Mouse (Mus musculus) heart, postnatal 0 days (tissue): Measurements from ENCODE around the gene Rab23. TPM values are rescaled to one million over a fixed set of nuclear protein-coding genes. Genes with fewer than 3 reads are reported as not detected.

ENCODE experiments used
- ATAC-seq: fragments of 200-750 bp; cut with Nextera tagmentation; 2 replicates; pipeline ENCODE4 v1.8.0; 2017; ENCODE audit warnings: low read depth, moderate number of reproducible peaks, moderate library complexity; ENCODE audit not compliant: insufficient read depth
- DNase-seq: peaks from one replicate; pipeline ENCODE4 v3.0.0-alpha.2; 2016; ENCODE audit warnings: low spot score
- H3K27ac ChIP-seq: fragments of 300-500 bp; sonication (generic); 2 replicates; pipeline ENCODE4 v1.5.1; 2014; ENCODE audit warnings: low read depth, mild to moderate bottlenecking
- H3K27me3 ChIP-seq: fragments of 300-500 bp; sonication (generic); 2 replicates; pipeline ENCODE4 v1.6.1; 2014; ENCODE audit warnings: low read length, mixed read lengths; ENCODE audit not compliant: control insufficient read depth, insufficient read depth
- H3K36me3 ChIP-seq: fragments of 300-500 bp; sonication (generic); replicated peaks from 2 replicates; pipeline ENCODE4 v1.6.1; 2014; ENCODE audit warnings: low read length, mixed read lengths; ENCODE audit not compliant: control insufficient read depth, insufficient read depth
- H3K4me1 ChIP-seq: fragments of 300-500 bp; sonication (generic); 2 replicates; pipeline ENCODE4 v1.6.1; 2014; ENCODE audit warnings: antibody characterized with exemption; ENCODE audit not compliant: control insufficient read depth, insufficient read depth
- H3K4me2 ChIP-seq: fragments of 300-500 bp; sonication (generic); 2 replicates; pipeline ENCODE4 v1.6.1; 2014; ENCODE audit warnings: low read depth, mild to moderate bottlenecking, low read length, moderate library complexity
- H3K4me3 ChIP-seq: fragments of 300-500 bp; sonication (generic); 2 replicates; pipeline ENCODE4 v1.5.1; 2014; ENCODE audit warnings: low read depth, low read length
- H3K9ac ChIP-seq: fragments of 300-500 bp; sonication (generic); replicated peaks from 2 replicates; pipeline ENCODE4 v1.6.1; 2014; ENCODE audit warnings: low read depth, low read length, mixed read lengths
- H3K9me3 ChIP-seq: fragments of 300-500 bp; sonication (generic); replicated peaks from 2 replicates; pipeline ENCODE4 v1.6.1; 2016; ENCODE audit warnings: low read length; ENCODE audit not compliant: control insufficient read depth
- CTCF ChIP-seq: IDR thresholded peaks from 2 replicates; pipeline ENCODE4 v1.5.1; 2016; ENCODE audit warnings: antibody characterized with exemption, control low read depth, low read depth
- EP300 ChIP-seq: IDR thresholded peaks from 2 replicates; pipeline ENCODE4 v1.6.1; 2016; ENCODE audit warnings: antibody characterized with exemption, low read depth
- WGBS: fragments of 180-500 bp; shearing (Covaris S2); extraction: QIAGEN DNeasy Blood & Tissue Kit; methylation state at CpG from one replicate; pipeline ENCODE4 v1.1.7; 2014; 5-methylcytosine and 5-hydroxymethylcytosine counted together
- polyA plus RNA-seq: library from polyadenylated mRNA; unstranded; fragments of >200 nt; fragmentation: Nextera tagmentation; extraction: Ambion mirVana; gene quantifications from 2 replicates; pipeline ENCODE4 v1.2.1, GENCODE M21; 2015
- total RNA-seq: library from RNA; depleted of rRNA; stranded (reverse); fragments of >200 nt; gene quantifications from 2 replicates; pipeline ENCODE4 v1.2.3, GENCODE M21; 2014; ENCODE audit warnings: low replicate concordance; rRNA removed

Rab23 gene
- total and polyA plus RNA-seq, 2 experiments from 2014 or later, result 1.0 to 9.0 TPM

- Histone ChIP-seq H3K27me3 (no peaks in the 10 kb centered on the region), H3K4me2 (no peak overlapping the region), H3K27ac (no peak overlapping the region), H3K9me3 (no peaks in the 10 kb centered on the region), H3K36me3 (peaks cover 48% of the 10 kb centered on the region), H3K4me1 (no peaks in the 10 kb centered on the region), H3K4me3 (no peak overlapping the region), H3K9ac (no peak overlapping the region)
- TF ChIP-seq CTCF (no peak), EP300 (no peak)
- no peak for DNase-seq
- 72% methylated on average over 14 of the region's 14 CpGs for WGBS
- ATAC-seq, result no peak
These were observed 56.5 kb downstream of the Rab23 start for GRCm38 (mm10) chr1:33776175-33776611.

GRCm38 (mm10) chr1:33784561-33784960, 64.9 kb downstream of the Rab23 start:
- no peak overlapping the region for H3K27ac ChIP-seq
- DNase-seq, result no peak
- no peak for TF ChIP-seq EP300
- no peak for TF ChIP-seq CTCF
- H3K4me2 ChIP-seq, result no peak overlapping the region
- H3K4me3 ChIP-seq, result no peak overlapping the region
- ATAC-seq, result no peak
- H3K36me3 ChIP-seq, result peaks cover 11% of the 10 kb centered on the region
- no peaks in the 10 kb centered on the region for H3K9me3 ChIP-seq
- H3K9ac ChIP-seq, result no peak overlapping the region
- H3K4me1 ChIP-seq, result no peaks in the 10 kb centered on the region
- 95% methylated on average over 5 of the region's 5 CpGs for WGBS
- H3K27me3 ChIP-seq, result no peaks in the 10 kb centered on the region

GRCm38 (mm10) chr1:33788072-33788471, 68.4 kb downstream of the Rab23 start:
- Histone ChIP-seq H3K36me3 (peaks cover 6% of the 10 kb centered on the region), H3K4me3 (no peak overlapping the region), H3K27ac (no peak overlapping the region), H3K4me2 (no peak overlapping the region), H3K27me3 (no peaks in the 10 kb centered on the region), H3K4me1 (peaks cover 2% of the 10 kb centered on the region; the same call in 1 of the 2 replicates), H3K9ac (no peak overlapping the region), H3K9me3 (no peaks in the 10 kb centered on the region)
- DNase-seq, result no peak
- no peak for ATAC-seq
- 82% methylated on average over 5 of the region's 5 CpGs for WGBS
- TF ChIP-seq CTCF (no peak), EP300 (no peak)

- no peak overlapping the region for H3K27ac ChIP-seq
- DNase-seq, result no peak
- TF ChIP-seq CTCF, result no peak
- no peak for TF ChIP-seq EP300
- H3K9me3 ChIP-seq, result no peaks in the 10 kb centered on the region
- peak; percentile 47; the same call in 1 of the 2 replicates for ATAC-seq
- no peak overlapping the region for H3K4me2 ChIP-seq
- no peak overlapping the region for H3K4me3 ChIP-seq
- no peaks in the 10 kb centered on the region for H3K27me3 ChIP-seq
- no peak overlapping the region for H3K9ac ChIP-seq
- 29% methylated on average over 3 of the region's 3 CpGs for WGBS
- peaks cover 3% of the 10 kb centered on the region for H3K36me3 ChIP-seq
- peaks cover 7% of the 10 kb centered on the region; the same call in 1 of the 2 replicates for H3K4me1 ChIP-seq
These were observed 68.8 kb downstream of the Rab23 start for GRCm38 (mm10) chr1:33788493-33788892.

Other genes with a start within 250 kb of the Rab23 start
- gene Prim2, start 50.1 kb upstream of the Rab23 start, total RNA-seq, result 8.9 and 13.9 TPM in 2 replicates
- gene Prim2, start 50.1 kb upstream of the Rab23 start, polyA plus RNA-seq, result 4.9 and 6.4 TPM in 2 replicates
- gene Bag2, start 37.9 kb downstream of the Rab23 start, total RNA-seq, result 62.5 and 76.3 TPM in 2 replicates
- 67.0 and 77.9 TPM in 2 replicates for gene Bag2, start 37.9 kb downstream of the Rab23 start, polyA plus RNA-seq
- 12.1 and 17.0 TPM in 2 replicates for gene Zfp451, start 94.7 kb downstream of the Rab23 start, total RNA-seq
- 8.1 and 8.4 TPM in 2 replicates for gene Zfp451, start 94.7 kb downstream of the Rab23 start, polyA plus RNA-seq
- gene Bend6, start 187.9 kb downstream of the Rab23 start, total RNA-seq, result 0.81 and 8.1 TPM in 2 replicates
- 1.9 TPM in 2 replicates for gene Bend6, start 187.9 kb downstream of the Rab23 start, polyA plus RNA-seq
- gene Dst, start 188.3 kb downstream of the Rab23 start, total RNA-seq, result 104 and 106 TPM in 2 replicates
- 18.2 and 21.7 TPM in 2 replicates for gene Dst, start 188.3 kb downstream of the Rab23 start, polyA plus RNA-seq